24 mouse cellular contexts compared by ENCODE assay signal in the genomic region with DNA sequence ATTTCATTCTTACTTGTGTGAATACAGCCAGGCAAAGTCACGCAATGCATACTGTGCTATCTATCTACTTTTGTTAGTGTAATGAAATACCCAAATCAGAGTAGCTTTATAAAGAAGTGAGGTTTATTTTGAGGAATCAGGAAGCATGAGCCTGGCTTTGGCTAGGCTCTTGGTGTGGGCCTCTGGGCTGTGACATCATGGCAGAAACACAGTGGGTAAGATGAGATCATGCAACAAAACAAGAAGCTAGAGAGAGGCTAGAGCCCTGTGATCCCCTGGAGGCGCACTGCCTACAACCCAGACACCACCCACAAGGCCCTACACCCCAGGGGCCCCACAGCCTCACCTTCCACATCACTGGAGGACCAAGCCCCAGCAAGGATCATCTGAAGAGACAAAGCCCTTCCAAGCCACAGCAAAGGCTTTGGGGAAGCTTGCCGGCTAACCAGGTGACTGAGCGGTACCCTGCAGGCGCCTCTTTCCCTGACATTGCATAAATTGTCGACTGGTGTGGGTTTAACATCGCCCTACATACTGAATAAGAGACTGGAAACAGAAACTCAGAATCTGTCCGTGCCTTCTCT.
DNase-seq lines count a peak whose midpoint lies in the region; ATAC-seq and TF ChIP-seq lines count a peak whose summit lies in the region.
"Had no signal": no experiment of that assay in that cellular context is flagged by ENCODE, and none has a peak within 500 bp of the region (broad histone marks: within the 10 kb centered on the region; RNA-seq: fewer than 3 reads in every experiment).

No protein-coding gene starts in this region.

- no peaks in the 10 kb centered on the region for H3K36me3 ChIP-seq in forebrain, embryonic 10.5 days (replicated peaks)
- H3K36me3 ChIP-seq in forebrain, embryonic 16.5 days (ENCODE audit: control insufficient read depth, insufficient read depth): no peaks in the 10 kb centered on the region
- H3K36me3 ChIP-seq in CH12.LX (replicated peaks in 1 of 2; ENCODE audit: control insufficient read depth in 1 of 2, insufficient read depth in 1 of 2, low read length in 1 of 2): no peaks in the 10 kb centered on the region
- no peaks in the 10 kb centered on the region for H3K36me3 ChIP-seq in lung, postnatal 0 days (ENCODE audit: insufficient read depth, low read length)
- H3K36me3 ChIP-seq: heart, embryonic 13.5 days; liver, embryonic 13.5 days; neural tube, embryonic 12.5 days had no signal

- no peak overlapping the region for H3K9ac ChIP-seq in forebrain, embryonic 16.5 days (replicated peaks; ENCODE audit: low read depth, low read length)
- no peak overlapping the region for H3K9ac ChIP-seq in CH12.LX (ENCODE audit: insufficient read depth, low read depth)
- H3K9ac ChIP-seq in lung, postnatal 0 days (replicated peaks; ENCODE audit: low read depth): no peak overlapping the region
- H3K9ac ChIP-seq: forebrain, postnatal 0 days; heart, embryonic 13.5 days; hindbrain, embryonic 14.5 days; liver, embryonic 13.5 days; neural tube, embryonic 12.5 days had no signal

- no peak for DNase-seq in forebrain, embryonic 10.5 days (ENCODE audit: extremely low spot score, low spot score)
- peak; percentile 42 for DNase-seq in CH12.LX (ENCODE audit: extremely low read depth)
- DNase-seq in induced T-regulatory cell, adult 2 months (ENCODE audit: low read depth): peak; percentile 19
- DNase-seq in thymus, postnatal 36 days: peak; percentile 4 to 26
- no peak for DNase-seq in c-Kit-positive CD71-positive TER-119-positive erythroid progenitor cells, embryonic 14.5 days (ENCODE audit: low spot score)
- no peak for DNase-seq in lung, postnatal 0 days (ENCODE audit: low spot score)
- DNase-seq in liver: no peak
- DNase-seq: adrenal gland, postnatal 36 days; cerebellum, adult 2 months; cerebellum, postnatal 14 days; forebrain, postnatal 0 days; heart, postnatal 10 days; kidney, adult 18-20 months; kidney, postnatal 36 days; left cerebral cortex, postnatal 4 days; liver, embryonic 13.5 days; lung, adult 2 months; lung, postnatal 14 days had no signal

- 0 out of 2 replicates have a peak, but pooled peaks cover 5% of the 10 kb centered on the region for H3K9me3 ChIP-seq in forebrain, embryonic 10.5 days
- no peaks in the 10 kb centered on the region for H3K9me3 ChIP-seq in forebrain, embryonic 16.5 days (ENCODE audit: control insufficient read depth, low read length)
- H3K9me3 ChIP-seq in CH12.LX (replicated peaks; ENCODE audit: low read length): no peaks in the 10 kb centered on the region
- no peaks in the 10 kb centered on the region for H3K9me3 ChIP-seq in lung, postnatal 0 days (ENCODE audit: low read length)
- H3K9me3 ChIP-seq: heart, embryonic 13.5 days; liver, embryonic 13.5 days; neural tube, embryonic 12.5 days had no signal

- TF ChIP-seq POLR2A in CH12.LX (IDR thresholded peaks at IDR 0.05; ENCODE audit: low read depth, low read length): no peak

- H3K4me3 ChIP-seq in forebrain, embryonic 10.5 days: no peak overlapping the region
- no peak overlapping the region for H3K4me3 ChIP-seq in forebrain, embryonic 16.5 days (replicated peaks; ENCODE audit: low read length)
- H3K4me3 ChIP-seq in CH12.LX (replicated peaks in 1 of 3; ENCODE audit: low read depth in 2 of 3, low read length in 2 of 3, poor library complexity in 1 of 3): no peak overlapping the region
- no peak overlapping the region for H3K4me3 ChIP-seq in lung, postnatal 0 days (ENCODE audit: low read depth, low read length)
- H3K4me3 ChIP-seq: heart, embryonic 13.5 days; liver, embryonic 13.5 days; myocyte; neural tube, embryonic 12.5 days had no signal

- ATAC-seq in forebrain, embryonic 16.5 days: no peak
- ATAC-seq in lung, postnatal 0 days: no peak
- ATAC-seq: forebrain, postnatal 0 days had no signal

- 87% methylated on average over 8 of the region's 8 CpGs for WGBS in forebrain, embryonic 10.5 days
- WGBS in forebrain, embryonic 16.5 days: 83% methylated on average over 8 of the region's 8 CpGs
- 91% methylated on average over 8 of the region's 8 CpGs for WGBS in lung, postnatal 0 days

- TF ChIP-seq RAD21 in CH12.LX (IDR thresholded peaks at IDR 0.05; ENCODE audit: low read depth, low read length): no peak

- in situ Hi-C loops in CH12.LX (cut with MboI; ENCODE audit: low pct_ligation_motif_present, low pct_unique_long_range_greater_than_20kb, low sequenced_read_pairs): no loop called here

- no peaks in the 10 kb centered on the region for H3K79me2 ChIP-seq in CH12.LX (replicated peaks; ENCODE audit: control insufficient read depth, extremely low read depth, insufficient read depth, poor library complexity, severe bottlenecking)

- peaks cover 9% of the 10 kb centered on the region for H3K4me1 ChIP-seq in forebrain, embryonic 10.5 days
- H3K4me1 ChIP-seq in forebrain, embryonic 16.5 days (replicated peaks; ENCODE audit: control insufficient read depth, insufficient read depth, low read length): peaks cover 7% of the 10 kb centered on the region; the same call in 1 of the 2 replicates
- H3K4me1 ChIP-seq in CH12.LX (ENCODE audit: control insufficient read depth in 1 of 2, insufficient read depth in 2 of 2): peaks cover 5 to 18% of the 10 kb centered on the region in 2 experiments; a peak in 3 of 4 replicates
- no peaks in the 10 kb centered on the region for H3K4me1 ChIP-seq in lung, postnatal 0 days (ENCODE audit: insufficient read depth, low read depth, low read length)
- H3K4me1 ChIP-seq: liver, embryonic 13.5 days had no signal

- H3K27ac ChIP-seq in forebrain, embryonic 10.5 days: 0 out of 2 replicates have a peak overlapping the region, but pooled peaks have one; percentile 30
- H3K27ac ChIP-seq in forebrain, embryonic 16.5 days (ENCODE audit: low read length): no peak overlapping the region
- no peak overlapping the region for H3K27ac ChIP-seq in CH12.LX (ENCODE audit: insufficient read depth, low read depth)
- H3K27ac ChIP-seq in lung, postnatal 0 days (ENCODE audit: low read length): no peak overlapping the region
- H3K27ac ChIP-seq: heart, embryonic 13.5 days; hindbrain, embryonic 14.5 days; liver, embryonic 13.5 days; neural tube, embryonic 12.5 days had no signal

- no peak overlapping the region for H3K4me2 ChIP-seq in forebrain, embryonic 16.5 days (ENCODE audit: low read length)
- no peak overlapping the region for H3K4me2 ChIP-seq in CH12.LX (ENCODE audit: insufficient read depth, low read depth, poor library complexity, severe bottlenecking)
- H3K4me2 ChIP-seq in lung, postnatal 0 days (replicated peaks; ENCODE audit: low read depth, low read length): no peak overlapping the region
- H3K4me2 ChIP-seq: heart, embryonic 13.5 days; hindbrain, embryonic 14.5 days; liver, embryonic 13.5 days; midbrain, embryonic 11.5 days; neural tube, embryonic 12.5 days had no signal

- H3K27me3 ChIP-seq in forebrain, embryonic 10.5 days (ENCODE audit: poor library complexity, severe bottlenecking): no peaks in the 10 kb centered on the region
- no peaks in the 10 kb centered on the region for H3K27me3 ChIP-seq in forebrain, embryonic 16.5 days (replicated peaks; ENCODE audit: control insufficient read depth, insufficient read depth, low read length)
- H3K27me3 ChIP-seq in CH12.LX (replicated peaks): no peaks in the 10 kb centered on the region
- H3K27me3 ChIP-seq in lung, postnatal 0 days (replicated peaks; ENCODE audit: insufficient read depth, low read length): no peaks in the 10 kb centered on the region
- H3K27me3 ChIP-seq: heart, embryonic 13.5 days; liver, embryonic 13.5 days; neural tube, embryonic 12.5 days had no signal

- 0 out of 4 replicates have a peak, but pooled peaks of 1 of the 2 experiments have one; percentile 1 for TF ChIP-seq CTCF in CH12.LX (conservative IDR thresholded peaks at IDR 0.05 in 1 of 2, IDR thresholded peaks at IDR 0.05 in 1 of 2; ENCODE audit: low read depth in 2 of 2, low read length in 2 of 2)
- TF ChIP-seq CTCF in lung, postnatal 0 days (IDR thresholded peaks at IDR 0.05): no peak

- peak; percentile 59 for TF ChIP-seq EP300 in CH12.LX (IDR thresholded peaks at IDR 0.05; ENCODE audit: low read length)
- no peak for TF ChIP-seq EP300 in lung, postnatal 0 days (IDR thresholded peaks at IDR 0.05)

- dilution Hi-C loops in CH12.LX (cut with MboI; ENCODE audit: extremely low pct_ligation_motif_present, extremely low pct_unique_long_range_greater_than_20kb, low sequenced_read_pairs): no loop called here

TF ChIP-seq in CH12.LX, 34 proteins besides CTCF, POLR2A, EP300 and RAD21:
- TF ChIP-seq MYC (IDR thresholded peaks at IDR 0.05; ENCODE audit: low read depth, low read length) (no peak), TCF12 (IDR thresholded peaks at IDR 0.05; ENCODE audit: low read depth, low read length) (peak; percentile 19; the same call in 1 of the 2 replicates), JUND (conservative IDR thresholded peaks at IDR 0.05; ENCODE audit: low read depth, low read length) (0 out of 2 replicates have a peak, but pooled peaks have one; percentile 29), NRF1 (IDR thresholded peaks at IDR 0.05; ENCODE audit: low read depth, low read length) (0 out of 2 replicates have a peak, but pooled peaks have one; percentile 2), MAZ (IDR thresholded peaks at IDR 0.05; ENCODE audit: low read depth, low read length) (no peak), IRF4 (IDR thresholded peaks at IDR 0.05; ENCODE audit: low read depth, low read length) (no peak), BHLHE40 (IDR thresholded peaks at IDR 0.05; ENCODE audit: low read depth, low read length) (peak; percentile 20; the same call in 1 of the 2 replicates), ELF1 (IDR thresholded peaks at IDR 0.05; ENCODE audit: low read depth, low read length) (peak; percentile 44; the same call in 1 of the 2 replicates), JUN (IDR thresholded peaks at IDR 0.05; ENCODE audit: insufficient read depth, low read depth, low read length) (peak; percentile 58; the same call in 1 of the 2 replicates), ZC3H11A (IDR thresholded peaks at IDR 0.05; ENCODE audit: low read depth, low read length) (no peak), ETS1 (conservative IDR thresholded peaks at IDR 0.05; ENCODE audit: low read depth, low read length) (peak; percentile 44), MEF2A (IDR thresholded peaks at IDR 0.05; ENCODE audit: borderline replicate concordance, low read depth, low read length) (peak; percentile 66; the same call in 1 of the 2 replicates)

Comparison
In these comparisons a context has a peak if more than half of its experiments do, and no peak if none do; other contexts are left out.
1. DNase-seq: peak in CH12.LX (single experiment), induced T-regulatory cell, adult 2 months (single experiment) and thymus, postnatal 36 days (2 of 2); none in forebrain, embryonic 10.5 days (single experiment), c-Kit-positive CD71-positive TER-119-positive erythroid progenitor cells, embryonic 14.5 days (single experiment), lung, postnatal 0 days (single experiment) and liver (single experiment).